Mouse (Mus musculus) MEL (cell line): ENCODE measurements around the gene Cdkn1a.

Experiments used
- CHD2 ChIP-seq: IDR thresholded peaks from 2 replicates; pipeline ENCODE4 v1.6.1; 2011; ENCODE audit warnings: low read length, improper control_type of control experiment
- CTCF ChIP-seq, 3 experiments: IDR thresholded peaks in 2 of 3; conservative IDR thresholded peaks in 1 of 3; 2 replicates each; pipeline ENCODE4 v1.5.1; 2011 to 2012; ENCODE audit warnings: low read length in 3 of 3, low read depth in 2 of 3, mild to moderate bottlenecking in 2 of 3, improper control_type of control experiment in 1 of 3, inconsistent platforms in 1 of 3, mixed read lengths in 1 of 3, moderate library complexity in 1 of 3; ENCODE audit not compliant: control insufficient read depth in 1 of 3, insufficient read depth in 1 of 3, poor library complexity in 1 of 3, severe bottlenecking in 1 of 3
- E2F4 ChIP-seq: IDR thresholded peaks from 2 replicates; pipeline ENCODE4 v1.6.1; 2011; ENCODE audit warnings: low read depth, low read length, improper control_type of control experiment, borderline replicate concordance
- MAX ChIP-seq: IDR thresholded peaks from 2 replicates; pipeline ENCODE4 v1.6.1; 2011; ENCODE audit warnings: low read length, improper control_type of control experiment
- NRF1 ChIP-seq: IDR thresholded peaks from 2 replicates; pipeline ENCODE4 v1.6.1; 2014; ENCODE audit warnings: low read depth, mild to moderate bottlenecking, inconsistent platforms, low read length, improper control_type of control experiment, moderate library complexity; ENCODE audit not compliant: poor library complexity, insufficient read depth, severe bottlenecking
- POLR2A ChIP-seq, 2 experiments: IDR thresholded peaks; 2 replicates each; pipeline ENCODE4 v1.6.1; 2011 to 2012; ENCODE audit warnings: low read length in 2 of 2, mild to moderate bottlenecking in 2 of 2, control low read depth in 1 of 2, improper control_type of control experiment in 1 of 2, low read depth in 1 of 2, moderate library complexity in 1 of 2; ENCODE audit not compliant: control insufficient read depth in 1 of 2, insufficient read depth in 1 of 2, poor library complexity in 1 of 2
- SIN3A ChIP-seq: IDR thresholded peaks from 2 replicates; pipeline ENCODE4 v1.6.1; 2012; ENCODE audit warnings: low read length, improper control_type of control experiment, inconsistent platforms
- SMC3 ChIP-seq: IDR thresholded peaks from 2 replicates; pipeline ENCODE4 v1.6.1; 2011; ENCODE audit warnings: low read depth, low read length, improper control_type of control experiment
- TBP ChIP-seq: IDR thresholded peaks from 2 replicates; pipeline ENCODE4 v1.8.0; 2011; ENCODE audit warnings: low read depth, low read length, improper control_type of control experiment
- USF1 ChIP-seq: IDR thresholded peaks from 2 replicates; pipeline ENCODE4 v1.6.1; 2014; ENCODE audit warnings: low read depth, mild to moderate bottlenecking, inconsistent platforms, low read length, improper control_type of control experiment, moderate library complexity

GRCm38 (mm10) chr17:29062119-29063035, 28.4 kb upstream of the Cdkn1a start:
- TF ChIP-seq CTCF (IDR thresholded peaks at IDR 0.05 in 2 of 3, conservative IDR thresholded peaks at IDR 0.05 in 1 of 3; ENCODE audit: control insufficient read depth in 1 of 3, insufficient read depth in 1 of 3, low read depth in 2 of 3, low read length in 3 of 3, poor library complexity in 1 of 3, severe bottlenecking in 1 of 3) = no peak
- TF ChIP-seq CHD2 = no peak
- TF ChIP-seq E2F4 = no peak
- TF ChIP-seq POLR2A (IDR thresholded peaks at IDR 0.05; ENCODE audit: control insufficient read depth in 1 of 2, insufficient read depth in 1 of 2, low read depth in 1 of 2, low read length in 2 of 2, poor library complexity in 1 of 2) = no peak
- no peak for TF ChIP-seq NRF1
- TF ChIP-seq SIN3A = no peak
- TF ChIP-seq TBP = no peak
- TF ChIP-seq USF1 = no peak
- TF ChIP-seq MAX = no peak
- no peak for TF ChIP-seq SMC3
